Mouse (Mus musculus) kidney, embryonic 14.5 days (tissue): ENCODE measurements around the gene Scamp3. TPM values are rescaled to one million over a fixed set of nuclear protein-coding genes. Genes with fewer than 3 reads are reported as not detected.

ENCODE experiments used
- ATAC-seq: fragments of 200-750 bp; cut with Nextera tagmentation; 2 replicates; pipeline ENCODE4 v1.8.0; 2017; ENCODE audit warnings: moderate number of reproducible peaks, mild to moderate bottlenecking, moderate TSS enrichment, moderate library complexity; ENCODE audit not compliant: low FRiP score, low TSS enrichment
- H3K27ac ChIP-seq: fragments of 300-500 bp; sonication (generic); 2 replicates; pipeline ENCODE4 v1.5.1; 2014; ENCODE audit warnings: low read depth, mild to moderate bottlenecking, low read length, moderate library complexity, mixed read lengths
- H3K27me3 ChIP-seq: fragments of 300-500 bp; sonication (generic); 2 replicates; pipeline ENCODE4 v1.6.1; 2014; ENCODE audit warnings: mild to moderate bottlenecking, low read length; ENCODE audit not compliant: control insufficient read depth, insufficient read depth
- H3K36me3 ChIP-seq: fragments of 300-500 bp; sonication (generic); 2 replicates; pipeline ENCODE4 v1.6.1; 2014; ENCODE audit warnings: low read length, mixed read lengths; ENCODE audit not compliant: control insufficient read depth, insufficient read depth
- H3K4me1 ChIP-seq: fragments of 300-500 bp; sonication (generic); 2 replicates; pipeline ENCODE4 v1.6.1; 2014; ENCODE audit warnings: low read length, mixed read lengths; ENCODE audit not compliant: control insufficient read depth, insufficient read depth
- H3K4me2 ChIP-seq: fragments of 300-500 bp; sonication (generic); replicated peaks from 2 replicates; pipeline ENCODE4 v1.6.1; 2014; ENCODE audit warnings: low read depth, mild to moderate bottlenecking, low read length
- H3K4me3 ChIP-seq: fragments of 300-500 bp; sonication (generic); 2 replicates; pipeline ENCODE4 v1.5.1; 2014; ENCODE audit warnings: mild to moderate bottlenecking, low read length
- H3K9ac ChIP-seq: fragments of 300-500 bp; sonication (generic); 2 replicates; pipeline ENCODE4 v1.6.1; 2014; ENCODE audit warnings: low read depth, mild to moderate bottlenecking, low read length, moderate library complexity
- H3K9me3 ChIP-seq: fragments of 300-500 bp; sonication (generic); 2 replicates; pipeline ENCODE4 v1.6.1; 2016; ENCODE audit warnings: low read length; ENCODE audit not compliant: control insufficient read depth
- WGBS: fragments of 180-500 bp; shearing (Covaris S2); extraction: QIAGEN DNeasy Blood & Tissue Kit; methylation state at CpG from one replicate; pipeline ENCODE4 v1.1.7; 2014; 5-methylcytosine and 5-hydroxymethylcytosine counted together
- polyA plus RNA-seq: library from polyadenylated mRNA; unstranded; fragments of >200 nt; fragmentation: Nextera tagmentation; extraction: Ambion mirVana; gene quantifications from 2 replicates; pipeline ENCODE4 v1.2.1, GENCODE M21; 2014

The Scamp3 gene
- polyA plus RNA-seq, 1 experiment from 2014 or later: 107 TPM

GRCm38 (mm10) chr3:89144821-89145220 lies 32.5 kb upstream of the Scamp3 start:
- Histone ChIP-seq H3K36me3 (no peaks in the 10 kb centered on the region), H3K4me1 (no peaks in the 10 kb centered on the region), H3K27ac (no peak overlapping the region), H3K9ac (no peak overlapping the region), H3K4me2 (no peak overlapping the region), H3K27me3 (peaks cover 20% of the 10 kb centered on the region), H3K4me3 (no peak overlapping the region), H3K9me3 (no peaks in the 10 kb centered on the region)
- WGBS: 75% methylated on average over 10 of the region's 10 CpGs
- ATAC-seq: no peak

GRCm38 (mm10) chr3:89145566-89145965 lies 31.7 kb upstream of the Scamp3 start:
- no peak for ATAC-seq
- no peak overlapping the region for H3K9ac ChIP-seq
- WGBS: 50% methylated on average over 8 of the region's 8 CpGs
- peaks cover 24% of the 10 kb centered on the region for H3K27me3 ChIP-seq
- no peak overlapping the region for H3K27ac ChIP-seq
- no peak overlapping the region for H3K4me3 ChIP-seq
- no peak overlapping the region for H3K4me2 ChIP-seq
- H3K4me1 ChIP-seq: no peaks in the 10 kb centered on the region
- H3K9me3 ChIP-seq: no peaks in the 10 kb centered on the region
- H3K36me3 ChIP-seq: no peaks in the 10 kb centered on the region

GRCm38 (mm10) chr3:89147101-89147978 lies 29.9 kb upstream of the Scamp3 start:
- H3K4me3 ChIP-seq: peak overlapping the region; percentile 25
- 25% methylated on average over 26 of the region's 26 CpGs for WGBS
- H3K27ac ChIP-seq: no peak overlapping the region
- peak overlapping the region; percentile 35; the same call in 1 of the 2 replicates for H3K9ac ChIP-seq
- no peaks in the 10 kb centered on the region for H3K4me1 ChIP-seq
- peaks cover 32% of the 10 kb centered on the region for H3K27me3 ChIP-seq
- no peaks in the 10 kb centered on the region for H3K9me3 ChIP-seq
- ATAC-seq: peak; percentile 81
- H3K4me2 ChIP-seq: peak overlapping the region; percentile 46
- no peaks in the 10 kb centered on the region for H3K36me3 ChIP-seq

- 5% methylated on average over 15 of the region's 15 CpGs for WGBS
- Histone ChIP-seq H3K4me3 (peak overlapping the region; percentile 25), H3K9ac (peak overlapping the region; percentile 35; the same call in 1 of the 2 replicates), H3K27ac (no peak overlapping the region), H3K4me1 (no peaks in the 10 kb centered on the region), H3K9me3 (no peaks in the 10 kb centered on the region), H3K4me2 (peak overlapping the region; percentile 46), H3K27me3 (peaks cover 32% of the 10 kb centered on the region), H3K36me3 (no peaks in the 10 kb centered on the region)
- ATAC-seq: peak; percentile 10; the same call in 1 of the 2 replicates
Measured at GRCm38 (mm10) chr3:89147979-89148311, 29.3 kb upstream of the Scamp3 start.

GRCm38 (mm10) chr3:89148567-89148966 lies 28.7 kb upstream of the Scamp3 start:
- Histone ChIP-seq H3K9me3 (no peaks in the 10 kb centered on the region), H3K4me3 (no peak overlapping the region), H3K4me1 (no peaks in the 10 kb centered on the region), H3K27ac (no peak overlapping the region), H3K36me3 (no peaks in the 10 kb centered on the region), H3K4me2 (no peak overlapping the region), H3K9ac (no peak overlapping the region), H3K27me3 (peaks cover 32% of the 10 kb centered on the region)
- ATAC-seq: no peak
- 68% methylated on average over 14 of the region's 14 CpGs for WGBS

GRCm38 (mm10) chr3:89152084-89152835 lies 25.0 kb upstream of the Scamp3 start:
- Histone ChIP-seq H3K9ac (no peak overlapping the region), H3K27me3 (peaks cover 27% of the 10 kb centered on the region; the same call in 1 of the 2 replicates), H3K4me1 (no peaks in the 10 kb centered on the region), H3K27ac (no peak overlapping the region), H3K9me3 (no peaks in the 10 kb centered on the region), H3K36me3 (no peaks in the 10 kb centered on the region), H3K4me2 (no peak overlapping the region), H3K4me3 (no peak overlapping the region)
- no peak for ATAC-seq
- 48% methylated on average over 17 of the region's 17 CpGs for WGBS

GRCm38 (mm10) chr3:89156951-89157350 lies 20.3 kb upstream of the Scamp3 start:
- no peak overlapping the region for H3K4me2 ChIP-seq
- no peak overlapping the region for H3K9ac ChIP-seq
- peaks cover 7% of the 10 kb centered on the region; the same call in 1 of the 2 replicates for H3K27me3 ChIP-seq
- H3K4me3 ChIP-seq: no peak overlapping the region
- H3K4me1 ChIP-seq: peaks cover 9% of the 10 kb centered on the region; the same call in 1 of the 2 replicates
- no peak overlapping the region for H3K27ac ChIP-seq
- no peaks in the 10 kb centered on the region for H3K9me3 ChIP-seq
- WGBS: 89% methylated on average over 8 of the region's 8 CpGs
- no peaks in the 10 kb centered on the region for H3K36me3 ChIP-seq
- no peak for ATAC-seq

GRCm38 (mm10) chr3:89158651-89159050 lies 18.6 kb upstream of the Scamp3 start:
- no peak overlapping the region for H3K27ac ChIP-seq
- H3K36me3 ChIP-seq: no peaks in the 10 kb centered on the region
- no peak overlapping the region for H3K9ac ChIP-seq
- H3K9me3 ChIP-seq: no peaks in the 10 kb centered on the region
- no peak overlapping the region for H3K4me2 ChIP-seq
- H3K27me3 ChIP-seq: peaks cover 7% of the 10 kb centered on the region; the same call in 1 of the 2 replicates
- no peak for ATAC-seq
- H3K4me1 ChIP-seq: peaks cover 9% of the 10 kb centered on the region; the same call in 1 of the 2 replicates
- no peak overlapping the region for H3K4me3 ChIP-seq
- 16% methylated on average over 7 of the region's 7 CpGs for WGBS
